Mouse (Mus musculus) lung, embryonic 15.5 days (tissue): ENCODE measurements around the gene Fyttd1. TPM values are rescaled to one million over a fixed set of nuclear protein-coding genes. Genes with fewer than 3 reads are reported as not detected.

Experiments used
- ATAC-seq: fragments of 200-750 bp; cut with Nextera tagmentation; 2 replicates; pipeline ENCODE4 v1.8.0; 2017; ENCODE audit warnings: moderate number of reproducible peaks, borderline replicate concordance; ENCODE audit not compliant: low FRiP score, low TSS enrichment; ENCODE audit errors: extremely low read depth
- H3K27ac ChIP-seq: fragments of 300-500 bp; sonication (generic); 2 replicates; pipeline ENCODE4 v1.5.1; 2015; ENCODE audit warnings: moderate library complexity, mild to moderate bottlenecking, inconsistent platforms
- H3K27me3 ChIP-seq: fragments of 300-500 bp; sonication (generic); 2 replicates; pipeline ENCODE4 v1.6.1; 2015; ENCODE audit warnings: inconsistent platforms
- H3K36me3 ChIP-seq: fragments of 300-500 bp; sonication (generic); 2 replicates; pipeline ENCODE4 v1.6.1; 2015; ENCODE audit warnings: inconsistent platforms
- H3K4me1 ChIP-seq: fragments of 300-500 bp; sonication (generic); 2 replicates; pipeline ENCODE4 v1.6.1; 2015; ENCODE audit warnings: inconsistent platforms
- H3K4me2 ChIP-seq: fragments of 300-500 bp; sonication (generic); 2 replicates; pipeline ENCODE4 v1.6.1; 2015; ENCODE audit warnings: inconsistent platforms, mild to moderate bottlenecking, moderate library complexity
- H3K4me3 ChIP-seq: fragments of 300-500 bp; sonication (generic); 2 replicates; pipeline ENCODE4 v1.5.1; 2015; ENCODE audit warnings: mild to moderate bottlenecking, inconsistent platforms
- H3K9ac ChIP-seq: fragments of 300-500 bp; sonication (generic); 2 replicates; pipeline ENCODE4 v1.6.1; 2015; ENCODE audit warnings: inconsistent platforms
- H3K9me3 ChIP-seq: fragments of 300-500 bp; sonication (generic); 2 replicates; pipeline ENCODE4 v1.6.1; 2016; ENCODE audit warnings: inconsistent platforms
- WGBS: fragments of 180-500 bp; shearing (Covaris S2); methylation state at CpG from one replicate; pipeline ENCODE4 v1.1.7; 2015; 5-methylcytosine and 5-hydroxymethylcytosine counted together
- polyA plus RNA-seq: library from polyadenylated mRNA; unstranded; fragments of >200 nt; fragmentation: Nextera tagmentation; extraction: Ambion mirVana; gene quantifications from 2 replicates; pipeline ENCODE4 v1.2.1, GENCODE M21; 2015

Fyttd1 gene
- polyA plus RNA-seq, 1 experiment from 2014 or later, result 101 TPM

DNA sequence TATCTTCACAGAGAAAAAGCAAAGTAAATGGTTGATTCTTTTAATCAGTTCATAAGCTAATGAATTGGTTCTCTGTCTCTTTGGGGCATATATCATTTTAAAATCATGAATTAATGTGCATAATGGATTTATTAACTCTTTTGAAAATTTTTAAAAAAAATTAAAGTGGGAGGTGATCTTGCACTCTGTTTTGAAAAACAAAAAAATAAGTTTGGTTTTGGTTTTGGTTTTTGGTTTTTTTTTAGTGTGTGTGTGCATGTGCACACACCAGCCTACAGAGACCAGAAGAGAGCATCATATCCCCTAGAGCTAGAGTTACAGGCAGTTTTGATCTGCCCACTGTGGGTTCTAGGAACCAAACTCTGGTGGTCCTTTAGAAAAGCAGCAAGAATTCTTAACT is 72.0 kb downstream of the Fyttd1 start:
- Histone ChIP-seq H3K9ac (no peak overlapping the region), H3K4me3 (no peak overlapping the region), H3K36me3 (peaks cover 8% of the 10 kb centered on the region; the same call in 1 of the 2 replicates), H3K27me3 (no peaks in the 10 kb centered on the region), H3K4me1 (no peaks in the 10 kb centered on the region), H3K4me2 (no peak overlapping the region), H3K27ac (no peak overlapping the region), H3K9me3 (no peaks in the 10 kb centered on the region)
- ATAC-seq, result no peak

DNA sequence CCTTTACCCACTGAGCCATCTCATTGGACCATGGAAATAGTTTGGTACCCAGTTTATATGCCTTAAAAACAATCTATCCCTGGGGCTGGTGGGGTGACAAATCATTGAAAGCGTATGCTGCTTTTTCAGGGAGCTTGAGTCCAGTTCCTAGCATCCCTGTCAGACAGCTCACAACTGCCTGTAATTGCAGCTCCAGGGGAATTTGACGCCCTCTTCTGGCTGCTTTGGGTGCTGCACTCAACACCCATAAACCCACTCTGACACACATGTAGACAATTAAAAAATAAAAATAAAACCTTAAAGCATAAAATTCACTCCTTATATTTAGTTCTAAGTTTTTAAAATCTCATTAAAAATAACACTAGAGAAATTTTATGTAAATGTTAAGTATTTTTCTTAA is 73.8 kb downstream of the Fyttd1 start:
- no peak overlapping the region for H3K4me2 ChIP-seq
- no peaks in the 10 kb centered on the region for H3K9me3 ChIP-seq
- peaks cover 18% of the 10 kb centered on the region for H3K36me3 ChIP-seq
- ATAC-seq, result no peak
- WGBS, result 88% methylated on average over 2 of the region's 2 CpGs
- H3K9ac ChIP-seq, result no peak overlapping the region
- H3K4me1 ChIP-seq, result no peaks in the 10 kb centered on the region
- H3K4me3 ChIP-seq, result no peak overlapping the region
- no peak overlapping the region for H3K27ac ChIP-seq
- H3K27me3 ChIP-seq, result no peaks in the 10 kb centered on the region

DNA sequence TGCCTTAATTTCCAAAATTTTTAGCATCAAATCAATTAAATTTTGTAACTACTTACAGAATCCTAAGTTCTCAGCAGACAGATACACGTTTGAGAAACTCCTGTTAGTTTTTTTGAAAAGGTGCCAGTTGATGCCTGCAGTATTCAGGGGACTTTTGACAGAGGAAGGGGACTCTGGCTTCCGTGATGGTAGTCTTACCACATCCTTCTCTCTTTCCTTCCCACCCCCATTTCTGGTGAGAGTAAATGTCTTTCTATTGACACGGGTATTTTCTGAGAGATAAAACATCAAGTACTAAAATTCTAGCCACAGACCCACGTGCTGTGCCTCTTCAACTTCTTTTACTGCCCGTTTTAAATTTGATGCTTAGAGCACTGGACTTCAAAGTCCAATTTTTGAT is 76.5 kb downstream of the Fyttd1 start:
- 63% methylated on average over 5 of the region's 5 CpGs for WGBS
- no peaks in the 10 kb centered on the region for H3K4me1 ChIP-seq

DNA sequence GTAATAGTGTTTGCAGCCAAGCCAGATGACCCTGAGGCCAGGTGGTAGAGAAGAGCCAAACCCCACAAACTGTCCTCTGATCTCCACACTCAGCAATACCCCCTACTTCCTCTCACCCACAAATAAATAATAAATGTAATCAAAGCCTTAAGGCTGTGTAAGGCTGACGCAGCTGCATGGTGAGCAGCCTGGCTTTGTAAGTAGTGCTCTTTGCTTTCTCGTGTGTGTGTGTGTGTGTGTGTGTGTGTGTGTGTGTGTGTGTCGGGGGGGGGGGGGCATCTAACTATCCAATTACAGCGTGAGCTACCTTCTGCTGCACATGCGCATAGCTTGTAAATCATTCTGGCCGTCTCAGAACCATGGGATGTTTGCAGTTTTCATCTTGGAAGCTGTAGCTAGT is 77.0 kb downstream of the Fyttd1 start:
- Histone ChIP-seq H3K27ac (no peak overlapping the region), H3K4me1 (no peaks in the 10 kb centered on the region), H3K36me3 (peaks cover 22% of the 10 kb centered on the region), H3K9me3 (no peaks in the 10 kb centered on the region), H3K9ac (no peak overlapping the region), H3K4me2 (no peak overlapping the region), H3K27me3 (no peaks in the 10 kb centered on the region), H3K4me3 (no peak overlapping the region)
- ATAC-seq, result no peak
- 78% methylated on average over 6 of the region's 6 CpGs for WGBS

More for the DNA sequence above, 76.5 kb downstream of the Fyttd1 start:
- H3K9ac ChIP-seq, result no peak overlapping the region
- no peak overlapping the region for H3K4me3 ChIP-seq
- no peak overlapping the region for H3K4me2 ChIP-seq
- ATAC-seq, result no peak
- peaks cover 21% of the 10 kb centered on the region for H3K36me3 ChIP-seq
- H3K27me3 ChIP-seq, result no peaks in the 10 kb centered on the region
- no peak overlapping the region for H3K27ac ChIP-seq
- no peaks in the 10 kb centered on the region for H3K9me3 ChIP-seq

DNA sequence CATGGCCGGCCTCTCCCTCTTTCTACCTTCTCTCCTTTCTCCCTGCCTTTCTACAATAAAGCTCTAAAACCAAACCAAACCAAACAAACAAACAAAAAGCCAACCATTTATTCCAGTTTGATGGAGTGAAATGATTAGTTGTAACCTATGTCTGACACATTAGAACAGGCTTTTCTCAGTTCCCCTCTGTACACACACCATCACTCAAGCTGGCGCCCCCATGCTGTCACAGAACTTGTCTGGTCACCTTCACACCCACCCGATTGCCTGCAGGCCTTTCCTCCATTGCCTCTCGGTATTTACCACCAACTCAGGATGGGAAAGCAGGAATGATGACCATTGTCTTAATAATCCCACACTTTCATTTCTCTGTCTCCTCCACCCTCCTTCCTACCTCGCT is 79.6 kb downstream of the Fyttd1 start:
- no peaks in the 10 kb centered on the region for H3K4me1 ChIP-seq
- 51% methylated on average over 5 of the region's 5 CpGs for WGBS
- H3K27ac ChIP-seq, result no peak overlapping the region
- H3K9me3 ChIP-seq, result no peaks in the 10 kb centered on the region
- no peak for ATAC-seq
- H3K9ac ChIP-seq, result no peak overlapping the region
- no peaks in the 10 kb centered on the region for H3K27me3 ChIP-seq
- H3K4me3 ChIP-seq, result no peak overlapping the region
- no peak overlapping the region for H3K4me2 ChIP-seq
- peaks cover 41% of the 10 kb centered on the region for H3K36me3 ChIP-seq

Other genes with a start within 250 kb of the Fyttd1 start
- gene Tnk2, start 233.6 kb upstream of the Fyttd1 start, polyA plus RNA-seq, result 17.2 and 17.6 TPM in 2 replicates
- gene Muc4, start 141.6 kb upstream of the Fyttd1 start, polyA plus RNA-seq, result 0.89 and 1.7 TPM in 2 replicates
- 0.04 and 0.09 TPM in 2 replicates for gene Muc20, start 80.1 kb upstream of the Fyttd1 start, polyA plus RNA-seq
- not detected in 2 replicates for gene Smbd1, start 67.0 kb upstream of the Fyttd1 start, polyA plus RNA-seq
- 18.2 and 18.8 TPM in 2 replicates for gene Rubcn, start 266 bp downstream of the Fyttd1 start, polyA plus RNA-seq
- 20.4 and 21.6 TPM in 2 replicates for gene Lrch3, start 36.6 kb downstream of the Fyttd1 start, polyA plus RNA-seq
- 4.1 and 4.3 TPM in 2 replicates for gene Iqcg, start 178.7 kb downstream of the Fyttd1 start, polyA plus RNA-seq
- 891 and 974 TPM in 2 replicates for gene Rpl35a, start 179.0 kb downstream of the Fyttd1 start, polyA plus RNA-seq
- 1.7 and 4.2 TPM in 2 replicates for gene Lmln, start 185.0 kb downstream of the Fyttd1 start, polyA plus RNA-seq